Comparison of ENCODE assay signal across 17 mouse cellular contexts in the genomic region with DNA sequence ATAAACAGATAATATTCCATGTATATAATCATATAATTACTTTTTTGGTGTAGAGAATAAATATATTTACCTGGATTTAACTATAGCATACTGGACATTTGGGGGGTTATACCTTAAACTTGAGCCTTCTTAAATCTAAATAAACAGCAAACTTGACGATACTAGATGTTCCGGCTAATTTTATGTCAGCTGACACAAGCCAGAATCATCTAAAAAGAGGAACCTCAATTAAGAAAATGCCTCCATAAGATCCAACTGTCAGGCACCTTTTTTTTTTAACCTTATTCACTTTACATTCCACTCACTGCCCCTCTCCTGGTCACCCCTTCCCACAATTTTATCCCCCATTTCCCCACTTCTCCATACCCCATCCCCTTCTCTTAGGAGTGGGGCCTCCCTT.
"Had no signal": no experiment of that assay in that cellular context is flagged by ENCODE, and none has a peak within 500 bp of the region (broad histone marks: within the 10 kb centered on the region; RNA-seq: fewer than 3 reads in every experiment).

No protein-coding gene starts in this region.

- DNase-seq: lung, embryonic 14.5 days; lung, postnatal 10 days; lung, postnatal 4 days; midbrain, embryonic 14.5 days; retina, postnatal 1 day; right cerebral cortex, adult 18-20 months; thymus, adult 2 months; thymus, postnatal 25 days; thymus, postnatal 4 days had no signal

- H3K4me2 ChIP-seq: lung, embryonic 14.5 days; midbrain, embryonic 12.5 days; neural tube, embryonic 13.5 days; neural tube, embryonic 15.5 days; stomach, embryonic 15.5 days had no signal

- H3K27me3 ChIP-seq: midbrain, embryonic 12.5 days; neural tube, embryonic 13.5 days; neural tube, embryonic 15.5 days; stomach, embryonic 15.5 days had no signal

- ATAC-seq: midbrain, embryonic 16.5 days had no signal

- H3K27ac ChIP-seq: midbrain, embryonic 10.5 days; midbrain, embryonic 12.5 days; neural tube, embryonic 13.5 days; neural tube, embryonic 15.5 days; stomach, embryonic 15.5 days; stomach, postnatal 0 days had no signal

- H3K4me1 ChIP-seq: midbrain, embryonic 10.5 days; midbrain, embryonic 12.5 days; neural tube, embryonic 13.5 days; neural tube, embryonic 15.5 days; stomach, embryonic 15.5 days had no signal

- H3K9ac ChIP-seq: lung, embryonic 14.5 days; midbrain, embryonic 12.5 days; neural tube, embryonic 13.5 days; neural tube, embryonic 15.5 days; stomach, embryonic 15.5 days had no signal

- H3K36me3 ChIP-seq: midbrain, embryonic 10.5 days; midbrain, embryonic 12.5 days; neural tube, embryonic 13.5 days; neural tube, embryonic 15.5 days; stomach, embryonic 15.5 days had no signal

- H3K9me3 ChIP-seq: midbrain, embryonic 10.5 days; midbrain, embryonic 12.5 days; neural tube, embryonic 13.5 days; neural tube, embryonic 15.5 days; stomach, embryonic 15.5 days had no signal

- H3K4me3 ChIP-seq: midbrain, embryonic 10.5 days; midbrain, embryonic 12.5 days; myocyte; neural tube, embryonic 13.5 days; neural tube, embryonic 15.5 days; stomach, embryonic 15.5 days had no signal
